Mouse (Mus musculus) embryo, embryonic 9.5 days (tissue): Measurements from ENCODE around the gene Slc48a1.

Experiments used
- DNase-seq: peaks from one replicate; pipeline ENCODE4 v3.0.0-alpha.2; 2017; ENCODE audit errors: extremely low spot score

Gene Slc48a1

GRCm38 (mm10) chr15:97801811-97802210, 23.5 kb downstream of the Slc48a1 start:
- no peak for DNase-seq

GRCm38 (mm10) chr15:97802575-97802974, 24.3 kb downstream of the Slc48a1 start:
- DNase-seq, result peak; percentile 72

GRCm38 (mm10) chr15:97807867-97808266, 29.5 kb downstream of the Slc48a1 start:
- DNase-seq, result no peak

- DNase-seq, result no peak
Measured at GRCm38 (mm10) chr15:97808532-97808931, 30.2 kb downstream of the Slc48a1 start.

GRCm38 (mm10) chr15:97809206-97809605, 30.9 kb downstream of the Slc48a1 start:
- no peak for DNase-seq

- no peak for DNase-seq
Measured at GRCm38 (mm10) chr15:97809942-97810341, 31.6 kb downstream of the Slc48a1 start.

GRCm38 (mm10) chr15:97810399-97810798, 32.1 kb downstream of the Slc48a1 start:
- DNase-seq, result no peak

- no peak for DNase-seq
Measured at GRCm38 (mm10) chr15:97811307-97811706, 33.0 kb downstream of the Slc48a1 start.

GRCm38 (mm10) chr15:97812126-97812525, 33.8 kb downstream of the Slc48a1 start:
- no peak for DNase-seq

- no peak for DNase-seq
Measured at GRCm38 (mm10) chr15:97812875-97813274, 34.6 kb downstream of the Slc48a1 start.

- no peak for DNase-seq
Measured at GRCm38 (mm10) chr15:97813452-97814204, 35.3 kb downstream of the Slc48a1 start.

- DNase-seq, result no peak
Measured at GRCm38 (mm10) chr15:97814703-97815102, 36.4 kb downstream of the Slc48a1 start.

- no peak for DNase-seq
Measured at GRCm38 (mm10) chr15:97815254-97815653, 36.9 kb downstream of the Slc48a1 start.

GRCm38 (mm10) chr15:97816199-97816994, 38.1 kb downstream of the Slc48a1 start:
- no peak for DNase-seq

GRCm38 (mm10) chr15:97819937-97820336, 41.6 kb downstream of the Slc48a1 start:
- no peak for DNase-seq

- DNase-seq, result no peak
Measured at GRCm38 (mm10) chr15:97821321-97821982, 43.1 kb downstream of the Slc48a1 start.

GRCm38 (mm10) chr15:97821983-97822363, 43.7 kb downstream of the Slc48a1 start:
- DNase-seq, result no peak

GRCm38 (mm10) chr15:97822545-97823228, 44.4 kb downstream of the Slc48a1 start:
- DNase-seq, result no peak

- no peak for DNase-seq
Measured at GRCm38 (mm10) chr15:97823479-97823878, 45.2 kb downstream of the Slc48a1 start.

- no peak for DNase-seq
Measured at GRCm38 (mm10) chr15:97824042-97824441, 45.7 kb downstream of the Slc48a1 start.

GRCm38 (mm10) chr15:97825071-97825940, 47.0 kb downstream of the Slc48a1 start:
- DNase-seq, result peak; percentile 47
